Mouse (Mus musculus): ENCODE data around the gene Senp1. TPM values are rescaled to one million over a fixed set of nuclear protein-coding genes. Genes with fewer than 3 reads are reported as not detected.

Senp1 gene
- total RNA-seq, 4 experiments from 2014 or later: 13.8 to 16.1 (median 14.9) TPM

- no peak for DNase-seq (ENCODE audit: low spot score in 2 of 2)
These were observed 14.3 kb upstream of the Senp1 start for GRCm38 (mm10) chr15:98107703-98108296.

GRCm38 (mm10) chr15:98107230-98107629 lies 13.7 kb upstream of the Senp1 start:
- DNase-seq (ENCODE audit: low spot score in 2 of 2): no peak

- DNase-seq (ENCODE audit: low spot score in 2 of 2): no peak
These were observed 13.0 kb upstream of the Senp1 start for GRCm38 (mm10) chr15:98106506-98106905.

GRCm38 (mm10) chr15:98102401-98102800 lies 8.9 kb upstream of the Senp1 start:
- no peak for DNase-seq (ENCODE audit: low spot score in 2 of 2)

GRCm38 (mm10) chr15:98098519-98098918 lies 5.0 kb upstream of the Senp1 start:
- DNase-seq (ENCODE audit: low spot score in 2 of 2): no peak

GRCm38 (mm10) chr15:98096957-98097356 lies 3.4 kb upstream of the Senp1 start:
- DNase-seq (ENCODE audit: low spot score in 2 of 2): no peak

- DNase-seq (ENCODE audit: low spot score in 2 of 2): no peak
These were observed 1.4 kb upstream of the Senp1 start for GRCm38 (mm10) chr15:98094905-98095304.

- no peak for DNase-seq (ENCODE audit: low spot score in 2 of 2)
These were observed 998 bp downstream of the Senp1 start, which contains the start of gene Pfkm for GRCm38 (mm10) chr15:98092372-98093120. TSS of gene Pfkm (plus strand) at chr15:98092589.

- no peak for DNase-seq (ENCODE audit: low spot score in 2 of 2)
These were observed 1.7 kb downstream of the Senp1 start for GRCm38 (mm10) chr15:98091841-98092240.

- no peak for DNase-seq (ENCODE audit: low spot score in 2 of 2)
These were observed 3.9 kb downstream of the Senp1 start for GRCm38 (mm10) chr15:98089421-98090183.

GRCm38 (mm10) chr15:98088889-98089288 lies 4.7 kb downstream of the Senp1 start:
- no peak for DNase-seq (ENCODE audit: low spot score in 2 of 2)

GRCm38 (mm10) chr15:98076901-98077300 lies 16.6 kb downstream of the Senp1 start:
- DNase-seq (ENCODE audit: low spot score in 2 of 2): no peak

GRCm38 (mm10) chr15:98075034-98075433 lies 18.5 kb downstream of the Senp1 start:
- no peak for DNase-seq (ENCODE audit: low spot score in 2 of 2)

GRCm38 (mm10) chr15:98074521-98074920 lies 19.0 kb downstream of the Senp1 start:
- DNase-seq (ENCODE audit: low spot score in 2 of 2): no peak

GRCm38 (mm10) chr15:98070376-98070775 lies 23.2 kb downstream of the Senp1 start:
- no peak for DNase-seq (ENCODE audit: low spot score in 2 of 2)

GRCm38 (mm10) chr15:98069566-98070245 lies 23.8 kb downstream of the Senp1 start:
- no peak for DNase-seq (ENCODE audit: low spot score in 2 of 2)

- no peak for DNase-seq (ENCODE audit: low spot score in 2 of 2)
These were observed 25.0 kb downstream of the Senp1 start for GRCm38 (mm10) chr15:98068506-98068905.

GRCm38 (mm10) chr15:98067492-98067891 lies 26.1 kb downstream of the Senp1 start:
- DNase-seq (ENCODE audit: low spot score in 2 of 2): no peak

- no peak for DNase-seq (ENCODE audit: low spot score in 2 of 2)
These were observed 26.9 kb downstream of the Senp1 start for GRCm38 (mm10) chr15:98066602-98067001.

GRCm38 (mm10) chr15:98065881-98066280 lies 27.7 kb downstream of the Senp1 start:
- no peak for DNase-seq (ENCODE audit: low spot score in 2 of 2)

GRCm38 (mm10) chr15:98055246-98055645 lies 38.3 kb downstream of the Senp1 start:
- DNase-seq (ENCODE audit: low spot score in 2 of 2): peak in 1 of 2 experiments; percentile 20

GRCm38 (mm10) chr15:98051685-98052084 lies 41.9 kb downstream of the Senp1 start:
- DNase-seq (ENCODE audit: low spot score in 2 of 2): no peak
